Mouse (Mus musculus): ENCODE measurements around the gene Vps26a. TPM values are rescaled to one million over a fixed set of nuclear protein-coding genes. Genes with fewer than 3 reads are reported as not detected.

The Vps26a gene
- polyA plus RNA-seq, 1 experiment, result 41.1 TPM

GRCm38 (mm10) chr10:62422255-62422654 lies 64.3 kb downstream of the Vps26a start, which contains the start of gene Hkdc1:
Gene Hkdc1 (minus strand): TSS chr10:62422491.
- H3K4me1 ChIP-seq (ENCODE audit: control insufficient read depth, insufficient read depth, low read length), result no peaks in the 10 kb centered on the region
- no peak within 1 kb of the TSS for H3K4me3 ChIP-seq (ENCODE audit: insufficient read depth, low read length)
- TF ChIP-seq POLR2A (IDR thresholded peaks at IDR 0.05; ENCODE audit: extremely low read depth, insufficient read depth, low read length) (no peak), CTCF (IDR thresholded peaks at IDR 0.05; ENCODE audit: extremely low read depth, insufficient read depth, low read length) (no peak)
- H3K27ac ChIP-seq (ENCODE audit: insufficient read depth, low read length), result no peak within 1 kb of the TSS

DNA sequence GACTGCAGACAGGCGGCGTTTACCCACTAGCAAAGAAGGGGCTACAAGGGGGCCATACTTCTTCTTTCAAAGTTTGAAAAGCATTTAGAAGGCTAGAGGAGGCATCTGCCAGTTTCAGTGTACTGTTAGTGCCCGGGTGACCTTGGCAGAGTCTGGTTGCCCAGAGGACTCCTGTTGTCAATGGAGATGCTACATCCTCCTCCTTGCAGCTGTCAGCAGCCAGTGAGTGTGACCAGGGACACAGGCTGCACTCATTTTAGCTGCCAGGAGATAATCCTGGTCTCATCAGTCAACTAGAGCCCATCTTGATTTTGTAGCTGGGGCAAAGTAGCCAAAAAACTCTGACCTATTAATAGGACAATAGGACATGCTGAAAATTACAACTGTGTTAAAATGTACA lies 65.5 kb downstream of the Vps26a start:
- H3K27ac ChIP-seq (ENCODE audit: insufficient read depth, low read length), result no peak overlapping the region
- no peaks in the 10 kb centered on the region for H3K4me1 ChIP-seq (ENCODE audit: control insufficient read depth, insufficient read depth, low read length)
- H3K4me3 ChIP-seq (ENCODE audit: insufficient read depth, low read length), result no peak overlapping the region
- TF ChIP-seq POLR2A (IDR thresholded peaks at IDR 0.05; ENCODE audit: extremely low read depth, insufficient read depth, low read length) (no peak), CTCF (IDR thresholded peaks at IDR 0.05; ENCODE audit: extremely low read depth, insufficient read depth, low read length) (no peak)

- Histone ChIP-seq H3K4me1 (ENCODE audit: control insufficient read depth, insufficient read depth, low read length) (no peaks in the 10 kb centered on the region), H3K27ac (ENCODE audit: insufficient read depth, low read length) (no peak overlapping the region), H3K4me3 (ENCODE audit: insufficient read depth, low read length) (no peak overlapping the region)
- TF ChIP-seq CTCF (IDR thresholded peaks at IDR 0.05; ENCODE audit: extremely low read depth, insufficient read depth, low read length) (no peak), POLR2A (IDR thresholded peaks at IDR 0.05; ENCODE audit: extremely low read depth, insufficient read depth, low read length) (no peak)
These were observed 66.2 kb downstream of the Vps26a start for GRCm38 (mm10) chr10:62420399-62420798.

GRCm38 (mm10) chr10:62419422-62419821 lies 67.2 kb downstream of the Vps26a start:
- Histone ChIP-seq H3K4me3 (ENCODE audit: insufficient read depth, low read length) (no peak overlapping the region), H3K27ac (ENCODE audit: insufficient read depth, low read length) (no peak overlapping the region), H3K4me1 (ENCODE audit: control insufficient read depth, insufficient read depth, low read length) (no peaks in the 10 kb centered on the region)
- TF ChIP-seq POLR2A (IDR thresholded peaks at IDR 0.05; ENCODE audit: extremely low read depth, insufficient read depth, low read length) (no peak), CTCF (IDR thresholded peaks at IDR 0.05; ENCODE audit: extremely low read depth, insufficient read depth, low read length) (no peak)

DNA sequence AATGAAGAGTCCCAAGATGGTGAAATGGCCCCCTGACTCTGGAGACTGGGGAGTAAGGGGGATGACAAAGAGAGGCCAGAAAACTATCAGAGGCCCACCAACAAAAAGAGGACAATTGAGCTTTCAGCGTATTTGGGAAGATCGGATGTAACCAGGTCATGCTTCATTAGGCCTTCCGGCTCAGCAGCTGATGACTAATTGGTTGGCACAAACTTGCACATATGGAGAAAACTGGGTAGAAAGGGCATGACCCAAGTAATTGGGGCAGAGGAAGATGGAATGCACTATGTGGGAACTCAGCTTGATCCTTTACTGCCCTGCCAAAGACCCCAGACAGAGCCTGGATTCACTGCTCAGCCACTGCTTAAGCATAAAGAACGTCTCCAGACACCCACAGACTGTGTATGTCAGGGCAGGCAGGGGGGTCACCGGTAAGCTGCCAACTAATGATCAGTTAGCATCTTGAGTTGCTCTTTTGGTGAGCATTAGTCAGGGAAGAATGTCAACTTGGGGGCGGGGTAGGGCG lies 67.7 kb downstream of the Vps26a start:
- no peak overlapping the region for H3K27ac ChIP-seq (ENCODE audit: insufficient read depth, low read length)
- no peak overlapping the region for H3K4me3 ChIP-seq (ENCODE audit: insufficient read depth, low read length)
- TF ChIP-seq POLR2A (IDR thresholded peaks at IDR 0.05; ENCODE audit: extremely low read depth, insufficient read depth, low read length) (no peak), CTCF (IDR thresholded peaks at IDR 0.05; ENCODE audit: extremely low read depth, insufficient read depth, low read length) (no peak)
- no peaks in the 10 kb centered on the region for H3K4me1 ChIP-seq (ENCODE audit: control insufficient read depth, insufficient read depth, low read length)

DNA sequence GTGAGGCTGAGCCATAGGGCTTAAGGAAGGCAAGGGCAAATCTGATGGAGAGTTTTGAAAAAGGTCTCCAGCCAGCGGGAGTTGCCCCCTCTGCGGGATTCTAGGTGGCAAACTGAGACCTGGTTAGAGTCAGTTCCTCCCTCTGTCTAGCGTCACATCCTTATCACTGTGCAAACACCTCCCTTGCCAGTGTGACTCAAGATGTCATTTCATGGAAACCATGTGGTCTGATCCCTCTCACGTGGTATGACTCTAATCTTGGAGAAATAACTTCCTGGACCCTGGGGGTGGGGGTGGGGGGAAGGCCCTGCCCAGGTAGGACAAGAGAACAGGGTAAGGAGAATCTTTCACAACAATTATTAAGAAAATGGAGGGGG lies 73.0 kb downstream of the Vps26a start:
- H3K27ac ChIP-seq (ENCODE audit: insufficient read depth, low read length), result no peak overlapping the region
- H3K4me1 ChIP-seq (ENCODE audit: control insufficient read depth, insufficient read depth, low read length), result no peaks in the 10 kb centered on the region
- TF ChIP-seq POLR2A (IDR thresholded peaks at IDR 0.05; ENCODE audit: extremely low read depth, insufficient read depth, low read length) (no peak), CTCF (IDR thresholded peaks at IDR 0.05; ENCODE audit: extremely low read depth, insufficient read depth, low read length) (no peak)
- no peak overlapping the region for H3K4me3 ChIP-seq (ENCODE audit: insufficient read depth, low read length)

DNA sequence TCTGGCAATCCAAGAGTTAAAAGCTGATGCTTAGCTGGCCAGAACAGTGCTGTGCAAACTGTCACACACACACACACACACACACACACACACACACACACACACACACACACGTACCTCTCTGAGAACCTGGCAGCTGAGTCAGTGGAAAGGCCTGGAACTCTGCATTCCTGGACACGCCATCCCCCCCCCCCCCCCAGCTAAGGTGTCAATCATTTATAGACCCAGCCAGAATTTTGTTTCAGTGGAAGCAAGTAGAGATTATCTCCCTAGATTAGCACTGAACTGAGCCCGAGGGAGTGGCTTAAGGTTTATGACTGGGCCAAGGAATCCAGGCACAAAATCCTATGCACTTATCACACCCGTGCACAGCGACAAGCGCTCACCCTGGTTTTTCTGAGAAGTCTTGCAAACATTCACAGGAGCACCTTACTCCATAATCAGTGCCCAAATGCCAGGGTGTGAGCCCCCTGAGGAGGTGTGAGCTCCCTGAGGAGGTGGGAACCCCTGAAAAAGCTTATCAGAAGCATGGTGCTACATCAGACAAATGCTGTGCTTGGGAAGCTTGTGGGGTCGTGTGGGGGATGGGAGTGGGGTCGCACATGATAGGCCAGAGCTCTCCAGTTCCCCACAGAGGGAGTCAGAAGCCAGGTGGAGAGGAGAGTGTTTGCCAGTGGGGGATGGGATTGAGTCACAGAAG lies 73.5 kb downstream of the Vps26a start:
- peak overlapping the region; percentile 61; the same call in 1 of the 2 replicates for H3K27ac ChIP-seq (ENCODE audit: insufficient read depth, low read length)
- no peak overlapping the region for H3K4me3 ChIP-seq (ENCODE audit: insufficient read depth, low read length)
- H3K4me1 ChIP-seq (ENCODE audit: control insufficient read depth, insufficient read depth, low read length), result no peaks in the 10 kb centered on the region
- TF ChIP-seq CTCF (IDR thresholded peaks at IDR 0.05; ENCODE audit: extremely low read depth, insufficient read depth, low read length) (no peak), POLR2A (IDR thresholded peaks at IDR 0.05; ENCODE audit: extremely low read depth, insufficient read depth, low read length) (no peak)

DNA sequence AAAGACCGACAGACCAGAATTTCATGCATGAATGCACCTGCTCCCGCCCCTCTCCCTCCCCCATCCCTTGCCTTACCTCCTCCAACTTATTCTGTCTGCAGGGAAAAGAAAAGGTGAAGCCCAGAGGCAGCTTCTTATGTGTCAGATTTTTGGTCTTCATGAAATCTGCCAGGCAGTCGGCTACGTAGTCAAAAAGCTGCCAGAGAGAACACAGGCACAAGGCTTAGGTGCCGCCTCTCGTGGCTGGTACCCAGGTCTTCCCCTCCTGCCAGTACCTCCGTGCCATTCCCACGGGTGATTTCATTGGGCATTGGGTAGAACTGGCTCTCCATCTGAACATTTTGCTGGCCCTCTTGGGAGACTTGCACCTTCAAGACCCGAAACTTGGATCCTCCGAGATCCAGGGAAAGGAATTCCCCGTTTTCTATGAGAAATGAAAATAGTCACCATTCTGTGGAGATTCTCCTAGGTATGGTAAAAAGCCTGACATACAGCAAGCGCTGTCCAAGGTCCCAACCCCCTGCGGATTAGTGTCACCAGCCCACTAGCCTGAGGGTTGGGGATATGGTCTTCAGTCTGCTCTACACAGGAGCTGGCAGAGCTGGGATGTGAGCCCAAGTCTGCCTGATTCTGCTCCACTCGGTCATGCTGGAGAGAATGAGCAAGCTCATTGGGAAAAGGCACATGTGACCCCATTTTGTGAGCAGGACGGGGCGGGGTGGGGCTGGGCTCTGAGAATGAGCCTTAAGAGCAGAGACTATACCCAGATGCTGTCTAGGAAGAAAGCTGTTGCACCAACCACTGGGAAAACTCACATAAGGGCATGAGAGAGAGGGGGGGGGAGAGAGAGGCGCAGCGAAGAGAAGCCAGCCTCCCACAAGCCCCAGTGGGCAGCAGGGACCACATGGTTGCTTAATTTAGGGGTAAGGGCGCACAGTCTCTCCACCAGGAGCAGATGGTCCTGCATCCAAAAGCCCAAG lies 74.9 kb downstream of the Vps26a start:
- TF ChIP-seq POLR2A (IDR thresholded peaks at IDR 0.05; ENCODE audit: extremely low read depth, insufficient read depth, low read length), result peak; percentile 67
- TF ChIP-seq CTCF (IDR thresholded peaks at IDR 0.05; ENCODE audit: extremely low read depth, insufficient read depth, low read length), result no peak
- Histone ChIP-seq H3K4me1 (ENCODE audit: control insufficient read depth, insufficient read depth, low read length) (no peaks in the 10 kb centered on the region), H3K4me3 (ENCODE audit: insufficient read depth, low read length) (peak overlapping the region; percentile 17), H3K27ac (ENCODE audit: insufficient read depth, low read length) (no peak overlapping the region; the same call in 1 of the 2 replicates)

- H3K4me3 ChIP-seq (ENCODE audit: insufficient read depth, low read length), result peak overlapping the region; percentile 17
These were observed 75.7 kb downstream of the Vps26a start for GRCm38 (mm10) chr10:62410943-62411342.

More at GRCm38 (mm10) chr10:62410943-62411342, 75.7 kb downstream of the Vps26a start:
- TF ChIP-seq POLR2A (IDR thresholded peaks at IDR 0.05; ENCODE audit: extremely low read depth, insufficient read depth, low read length), result no peak
- TF ChIP-seq CTCF (IDR thresholded peaks at IDR 0.05; ENCODE audit: extremely low read depth, insufficient read depth, low read length), result peak; percentile 89
- Histone ChIP-seq H3K4me1 (ENCODE audit: control insufficient read depth, insufficient read depth, low read length) (no peaks in the 10 kb centered on the region), H3K27ac (ENCODE audit: insufficient read depth, low read length) (no peak overlapping the region)

Other genes starting within 250 kb of the Vps26a start
- gene Tacr2, start 234.4 kb downstream of the Vps26a start, polyA plus RNA-seq (2012; rRNA removed), result 0.31 and 0.42 TPM in 2 replicates
- 223 and 232 TPM in 2 replicates for gene Hk1, start 106.9 kb downstream of the Vps26a start, polyA plus RNA-seq (2012; rRNA removed)
- 18.5 and 18.6 TPM in 2 replicates for gene Hkdc1, start 64.3 kb downstream of the Vps26a start, polyA plus RNA-seq (2012; rRNA removed)
- 1.2 and 1.3 TPM in 2 replicates for gene 4930507D05Rik, start 37.3 kb downstream of the Vps26a start, polyA plus RNA-seq (2012; rRNA removed)
- gene Supv3l1, start 37.1 kb downstream of the Vps26a start, polyA plus RNA-seq (2012; rRNA removed), result 30.2 and 32.2 TPM in 2 replicates
- 13.7 and 15.8 TPM in 2 replicates for gene Srgn, start 40.6 kb upstream of the Vps26a start, polyA plus RNA-seq (2012; rRNA removed)
- gene Kif1bp, start 91.7 kb upstream of the Vps26a start, polyA plus RNA-seq (2012; rRNA removed), result 141 and 142 TPM in 2 replicates
- gene Ddx21, start 115.5 kb upstream of the Vps26a start, polyA plus RNA-seq (2012; rRNA removed), result 16.0 and 17.4 TPM in 2 replicates
- gene Ddx50, start 164.4 kb upstream of the Vps26a start, polyA plus RNA-seq (2012; rRNA removed), result 77.5 and 78.3 TPM in 2 replicates
- gene Stox1, start 239.3 kb upstream of the Vps26a start, polyA plus RNA-seq (2012; rRNA removed), result 3.3 and 4.8 TPM in 2 replicates

All from cortical plate, adult 2 months (tissue).